Mouse (Mus musculus): ENCODE results near the gene Gm36210.

Gm36210 gene

GRCm38 (mm10) chr7:4906466-4906950, at the start of gene Gm36210:
Gene Gm36210 (minus strand): TSS chr7:4906516.
- DNase-seq (ENCODE audit: low spot score in 2 of 2) = no peak

GRCm38 (mm10) chr7:4953815-4954445, 47.6 kb upstream of the Gm36210 start:
- DNase-seq (ENCODE audit: low spot score in 2 of 2) = no peak

DNA sequence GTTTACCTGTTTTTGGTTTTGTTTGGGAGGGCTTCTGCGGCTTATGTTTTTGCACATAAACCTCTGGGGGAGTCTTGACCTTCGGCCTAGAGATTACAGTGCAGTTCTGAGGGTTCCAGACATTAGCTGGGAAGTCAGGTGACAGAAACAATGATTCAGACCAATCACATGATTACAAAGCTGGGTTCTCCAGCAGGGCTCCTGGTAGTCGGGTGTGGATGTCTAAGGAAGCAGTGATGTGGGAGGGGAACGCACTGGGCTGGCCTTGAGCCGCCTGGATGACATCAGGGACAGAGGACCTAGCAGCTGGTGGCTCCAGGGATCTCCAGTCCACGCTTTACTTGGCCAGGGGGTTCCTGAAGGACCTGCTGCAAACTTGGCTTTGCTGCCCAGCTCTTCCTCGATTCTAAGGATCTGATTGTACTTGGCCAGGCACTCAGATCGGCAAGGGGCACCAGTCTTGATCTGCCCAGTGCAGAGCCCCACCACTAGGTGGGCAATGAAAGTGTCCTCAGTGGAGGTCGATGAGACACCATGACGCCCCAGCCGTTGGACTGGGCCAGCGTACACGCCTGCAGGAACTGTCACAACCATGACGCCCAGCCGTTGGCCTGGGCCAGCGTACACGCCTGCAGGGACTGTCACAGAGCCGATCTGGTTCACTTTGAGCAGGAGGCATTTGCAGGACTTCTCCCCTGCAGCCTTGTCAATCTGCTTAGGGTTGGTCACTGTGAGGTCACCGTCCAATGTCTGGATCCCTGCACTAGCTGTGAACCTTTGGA, 44.4 kb upstream of the Gm36210 start:
- DNase-seq (ENCODE audit: low spot score in 2 of 2) = no peak

GRCm38 (mm10) chr7:4948386-4948785, 42.1 kb upstream of the Gm36210 start:
- DNase-seq (ENCODE audit: low spot score in 2 of 2) = no peak

DNA sequence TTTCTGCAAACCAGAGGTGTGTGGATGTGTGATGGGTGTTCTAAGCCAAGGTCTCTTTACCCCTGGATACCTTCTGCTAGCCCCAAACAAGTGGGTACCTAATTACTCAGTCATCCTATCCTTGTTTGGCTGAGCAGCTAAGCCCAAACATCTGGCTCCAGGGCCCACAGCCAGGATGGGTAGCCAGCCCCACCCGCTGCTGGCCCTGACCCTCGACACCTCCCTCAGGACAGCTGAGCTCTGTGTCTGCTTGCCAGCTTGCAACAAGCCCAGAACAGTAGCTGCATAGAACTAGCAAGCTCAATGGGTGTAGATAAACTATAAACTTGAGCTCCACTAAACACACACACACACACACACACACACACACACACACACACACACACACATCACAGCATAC, 41.5 kb upstream of the Gm36210 start:
- DNase-seq (ENCODE audit: low spot score in 2 of 2) = no peak

GRCm38 (mm10) chr7:4943223-4943815, 37.0 kb upstream of the Gm36210 start:
- peak; percentile 90 to 97 for DNase-seq (ENCODE audit: low spot score in 2 of 2)

GRCm38 (mm10) chr7:4942673-4943072, 36.4 kb upstream of the Gm36210 start:
- no peak for DNase-seq (ENCODE audit: low spot score in 2 of 2)

- peak; percentile 80 to 95 for DNase-seq (ENCODE audit: low spot score in 2 of 2)
Observed at GRCm38 (mm10) chr7:4940068-4940479, 33.8 kb upstream of the Gm36210 start.

DNA sequence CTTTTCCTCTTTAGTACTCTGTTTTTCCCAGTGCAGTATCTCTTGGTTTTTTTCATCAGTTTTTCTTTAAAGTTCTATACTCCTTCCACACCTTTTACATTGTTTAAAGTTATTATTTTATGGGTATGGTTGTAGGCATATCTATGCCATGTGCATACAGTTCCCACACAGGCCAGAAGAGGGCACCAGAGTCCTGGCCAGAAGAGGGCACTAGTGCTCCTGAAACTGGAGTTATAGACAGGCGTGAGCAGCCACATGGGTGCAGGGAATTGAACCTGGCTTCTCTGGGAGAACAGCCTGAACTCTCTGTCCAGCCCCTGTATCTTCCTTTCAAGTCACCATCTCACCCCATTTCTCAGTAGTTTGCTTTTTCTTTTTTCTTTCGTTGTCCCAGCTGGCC, 32.1 kb upstream of the Gm36210 start:
- DNase-seq (ENCODE audit: low spot score in 2 of 2) = peak; percentile 77 to 91

DNA sequence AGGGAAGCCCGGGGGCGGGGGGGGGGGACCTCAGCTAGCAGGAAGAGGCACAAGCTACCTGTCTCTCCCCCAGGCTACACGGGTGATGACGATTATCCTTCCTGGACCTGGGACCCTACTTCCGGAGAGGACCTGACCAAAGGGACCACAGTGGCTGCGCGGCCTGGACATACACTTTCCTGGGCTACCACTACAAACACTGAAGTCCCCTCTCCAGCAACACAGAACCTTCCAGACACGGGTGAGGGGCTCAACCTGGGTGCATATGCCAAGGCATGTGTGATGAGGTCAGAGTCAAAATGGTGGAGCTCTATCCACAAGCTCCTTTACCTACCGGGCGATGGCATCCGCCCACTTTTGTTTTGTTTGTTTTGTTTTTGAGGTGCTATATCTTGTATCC, 31.1 kb upstream of the Gm36210 start:
- peak in 1 of 2 experiments; percentile 61 for DNase-seq (ENCODE audit: low spot score in 2 of 2)

DNA sequence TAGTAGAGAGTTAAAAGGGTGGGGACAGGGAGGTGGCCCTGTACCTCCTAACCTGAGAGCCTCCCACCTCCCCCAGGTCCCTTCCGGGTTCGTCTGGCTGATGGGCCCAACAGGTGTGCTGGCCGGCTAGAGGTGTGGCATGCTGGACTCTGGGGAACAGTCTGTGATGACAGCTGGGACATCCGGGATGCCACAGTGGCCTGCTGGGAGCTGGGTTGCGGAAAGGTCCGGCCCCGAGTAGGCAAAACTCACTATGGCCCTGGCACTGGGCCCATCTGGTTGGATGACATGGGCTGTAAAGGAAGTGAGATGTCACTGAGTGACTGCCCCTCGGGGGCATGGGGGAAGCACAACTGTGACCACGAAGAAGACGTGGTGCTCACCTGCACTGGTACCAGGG, 30.5 kb upstream of the Gm36210 start:
- DNase-seq (ENCODE audit: low spot score in 2 of 2) = peak in 1 of 2 experiments; percentile 60

GRCm38 (mm10) chr7:4934160-4934914, 28.0 kb upstream of the Gm36210 start:
- DNase-seq (ENCODE audit: low spot score in 2 of 2) = no peak

- DNase-seq (ENCODE audit: low spot score in 2 of 2) = no peak
Observed at GRCm38 (mm10) chr7:4933103-4933502, 26.8 kb upstream of the Gm36210 start.

DNA sequence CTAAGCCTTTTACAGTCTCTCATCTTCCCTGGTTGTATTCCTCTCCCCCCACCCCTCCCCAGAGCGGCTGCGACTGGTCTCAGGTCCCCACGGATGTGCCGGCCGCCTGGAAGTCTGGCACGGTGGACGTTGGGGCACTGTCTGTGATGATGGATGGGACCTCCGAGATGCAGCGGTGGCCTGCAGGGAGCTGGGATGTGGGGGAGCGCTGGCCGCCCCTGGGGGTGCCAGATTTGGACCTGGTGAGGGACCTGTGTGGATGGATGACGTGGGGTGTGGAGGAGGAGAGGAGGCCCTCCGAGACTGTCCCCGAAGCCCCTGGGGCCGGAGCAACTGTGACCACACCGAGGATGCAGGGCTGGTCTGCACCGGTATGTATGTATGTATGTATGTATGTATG, 22.0 kb upstream of the Gm36210 start:
- peak in 1 of 2 experiments; percentile 58 for DNase-seq (ENCODE audit: low spot score in 2 of 2)

DNA sequence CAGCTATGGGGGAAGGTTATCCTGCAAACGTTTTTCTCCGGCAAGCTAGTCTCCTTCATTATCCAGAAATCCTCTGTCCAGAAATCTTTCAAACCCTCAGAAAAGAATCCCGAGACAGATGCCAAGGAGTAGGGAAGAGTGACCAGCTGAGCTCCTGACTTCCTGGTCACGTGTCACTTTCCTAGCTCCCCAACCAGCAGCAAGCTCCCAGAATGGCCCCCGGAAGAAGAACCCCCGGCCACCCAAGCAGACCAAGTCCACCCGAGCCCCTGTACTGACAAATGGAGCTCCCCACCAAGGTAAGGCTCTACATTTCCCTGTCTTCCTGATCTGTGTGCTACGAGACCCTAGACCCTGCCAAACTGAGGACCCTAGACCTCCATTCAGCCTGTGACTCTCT, 21.4 kb upstream of the Gm36210 start:
- DNase-seq (ENCODE audit: low spot score in 2 of 2) = no peak

- no peak for DNase-seq (ENCODE audit: low spot score in 2 of 2)
Observed at GRCm38 (mm10) chr7:4926849-4927248, 20.5 kb upstream of the Gm36210 start.

GRCm38 (mm10) chr7:4925441-4926381, 19.4 kb upstream of the Gm36210 start, which contains the start of gene Ssc5d:
Gene Ssc5d (plus strand): TSS chr7:4925785.
- peak in 1 of 2 experiments; percentile 59 for DNase-seq (ENCODE audit: low spot score in 2 of 2)

- no peak for DNase-seq (ENCODE audit: low spot score in 2 of 2)
Observed at GRCm38 (mm10) chr7:4924891-4925301, 18.6 kb upstream of the Gm36210 start.

DNA sequence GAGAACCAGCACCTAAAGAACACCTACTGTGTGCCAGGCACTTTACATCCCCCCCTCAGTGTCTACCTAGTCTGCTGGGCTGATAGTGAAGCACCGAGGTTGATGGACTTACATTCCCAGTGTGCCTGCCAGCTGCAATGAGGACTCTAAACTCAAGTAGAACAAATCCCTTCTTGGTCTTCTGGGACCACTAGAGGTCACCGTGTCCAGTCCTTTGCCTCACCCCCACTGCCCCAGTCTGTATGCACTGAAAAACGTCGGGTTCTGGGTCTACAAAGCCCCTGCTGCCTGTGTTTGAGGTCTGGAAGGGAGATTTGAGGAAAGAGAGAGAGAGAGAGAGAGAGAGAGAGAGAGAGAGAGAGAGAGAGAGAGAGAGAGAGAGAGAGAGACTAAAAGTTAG, 18.2 kb upstream of the Gm36210 start:
- no peak for DNase-seq (ENCODE audit: low spot score in 2 of 2)

GRCm38 (mm10) chr7:4923586-4924364, 17.5 kb upstream of the Gm36210 start:
- DNase-seq (ENCODE audit: low spot score in 2 of 2) = no peak

Data from spleen, postnatal 4 days (tissue).